Mouse (Mus musculus): ENCODE measurements around the gene Bbs9. TPM values are rescaled to one million over a fixed set of nuclear protein-coding genes. Genes with fewer than 3 reads are reported as not detected.

Bbs9 gene
- 19.6 and 22.7 TPM in 2 replicates for polyA plus RNA-seq (2015; fragmentation: Nextera tagmentation; extraction: Ambion mirVana)

DNA sequence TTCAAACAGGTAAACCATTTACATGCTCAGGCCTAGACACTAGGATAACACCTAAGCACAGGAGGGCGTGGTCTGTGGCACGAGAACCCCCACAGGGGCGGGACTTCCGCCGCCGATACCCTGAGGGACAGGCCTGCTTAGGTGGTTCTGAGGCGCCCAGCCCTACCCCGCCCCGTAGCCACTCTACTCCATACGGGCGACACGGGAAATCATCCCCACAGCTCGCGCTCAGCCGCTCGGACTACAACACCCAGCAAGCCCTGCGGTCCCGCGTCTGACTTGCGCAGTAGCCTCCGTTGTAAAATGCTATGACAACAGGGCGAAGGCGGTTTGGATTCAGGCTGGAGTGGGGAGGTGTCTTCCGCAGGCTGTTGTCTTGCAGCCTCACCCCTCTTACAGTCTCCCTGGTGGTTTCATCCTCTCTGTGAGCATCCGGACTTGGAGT lies at the start of gene Bbs9:
Gene Bbs9, plus strand, starts transcription at position 292 of the 445 bp plus-strand sequence.
- Histone ChIP-seq H3K4me1 (replicated peaks) (peaks cover 12% of the 10 kb centered on the region), H3K4me2 (peak within 1 kb of the TSS; percentile 77), H3K27me3 (no peaks in the 10 kb centered on the region), H3K9ac (peak within 1 kb of the TSS; percentile 37), H3K27ac (replicated peaks) (peak within 1 kb of the TSS; percentile 61), H3K36me3 (no peaks in the 10 kb centered on the region), H3K9me3 (no peaks in the 10 kb centered on the region), H3K4me3 (peak within 1 kb of the TSS; percentile 48)
- peak; percentile 99 for ATAC-seq (ENCODE audit: low FRiP score, low read depth)
- WGBS = 1% methylated on average over 25 of the region's 25 CpGs

DNA sequence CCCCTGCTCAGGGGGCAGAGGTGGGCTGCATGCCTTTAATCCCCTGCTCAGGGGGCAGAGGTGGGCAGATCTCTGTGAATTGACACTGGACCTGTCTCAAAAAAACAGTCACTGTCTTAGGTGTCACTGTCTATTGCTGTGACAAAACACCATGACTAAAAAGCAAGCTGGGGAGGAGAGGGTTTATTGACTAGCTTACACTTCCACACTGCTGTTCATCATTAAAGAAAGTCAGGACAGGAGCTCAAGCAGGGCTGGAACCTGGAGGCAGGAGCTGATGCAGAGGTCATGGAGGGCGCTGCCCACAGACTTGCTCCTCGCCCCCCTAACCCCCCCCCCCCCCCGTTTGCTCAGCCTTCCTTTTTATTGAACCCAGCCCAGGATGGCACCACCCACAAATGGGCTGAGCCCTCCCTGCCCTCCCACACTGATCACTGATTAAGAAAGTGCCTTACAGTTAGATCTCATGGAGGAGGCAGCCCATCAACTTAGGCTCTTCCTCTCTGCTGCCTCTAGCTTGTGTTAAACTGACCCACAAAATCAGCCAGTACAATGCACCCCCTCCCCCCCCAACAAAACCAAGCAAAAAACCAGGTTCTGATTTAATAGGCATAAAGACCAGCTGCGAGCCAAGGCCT lies 47.4 kb upstream of the Bbs9 start:
- Histone ChIP-seq H3K36me3 (no peaks in the 10 kb centered on the region), H3K4me3 (no peak overlapping the region), H3K27ac (replicated peaks) (no peak overlapping the region), H3K4me1 (replicated peaks) (peaks cover 4% of the 10 kb centered on the region), H3K9ac (no peak overlapping the region), H3K9me3 (no peaks in the 10 kb centered on the region), H3K4me2 (no peak overlapping the region), H3K27me3 (no peaks in the 10 kb centered on the region)
- 37% methylated on average over 4 of the region's 4 CpGs for WGBS
- ATAC-seq (ENCODE audit: low FRiP score, low read depth) = 0 out of 2 replicates have a peak, but pooled peaks have one; percentile 59

DNA sequence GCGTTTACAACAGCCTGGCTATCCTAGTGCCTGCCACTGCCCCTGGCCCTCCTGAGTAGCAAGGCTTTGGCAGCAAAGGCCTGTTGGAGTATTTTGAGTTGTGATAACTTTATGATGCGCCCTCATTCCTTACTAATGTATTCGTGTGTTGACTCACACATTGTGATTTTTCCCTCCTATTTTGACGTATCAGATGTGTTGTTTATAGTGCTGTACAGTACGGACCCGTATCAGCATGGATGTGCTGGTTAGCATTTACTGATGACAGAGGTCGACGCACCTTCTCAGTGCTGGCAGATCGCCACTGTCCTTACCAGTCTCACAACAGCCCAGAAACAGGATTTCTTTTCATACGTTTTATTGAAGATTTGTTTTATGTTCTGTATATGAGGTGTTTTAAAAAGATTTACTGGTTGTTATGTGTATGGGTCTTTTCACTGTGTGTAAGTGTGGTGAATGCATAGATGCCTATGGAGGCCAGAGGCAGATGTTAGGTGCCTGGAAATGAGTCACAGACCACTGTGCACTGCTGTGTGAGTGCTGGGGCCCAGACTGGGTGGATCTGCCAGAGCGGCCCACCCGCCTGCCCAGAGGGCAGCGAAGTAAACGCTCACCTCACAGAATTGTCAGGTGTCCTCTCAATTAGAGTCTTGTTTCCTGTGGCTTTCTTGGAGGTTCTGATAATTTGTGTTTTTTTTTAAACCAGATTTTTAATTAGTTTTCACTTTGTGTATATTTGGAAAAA lies 46.7 kb upstream of the Bbs9 start:
- WGBS = 83% methylated on average over 14 of the region's 14 CpGs
- Histone ChIP-seq H3K4me3 (no peak overlapping the region), H3K27me3 (no peaks in the 10 kb centered on the region), H3K27ac (replicated peaks) (no peak overlapping the region), H3K9ac (no peak overlapping the region), H3K4me2 (no peak overlapping the region), H3K9me3 (no peaks in the 10 kb centered on the region), H3K4me1 (replicated peaks) (peaks cover 4% of the 10 kb centered on the region), H3K36me3 (no peaks in the 10 kb centered on the region)
- 0 out of 2 replicates have a peak, but pooled peaks have one; percentile 3 for ATAC-seq (ENCODE audit: low FRiP score, low read depth)

DNA sequence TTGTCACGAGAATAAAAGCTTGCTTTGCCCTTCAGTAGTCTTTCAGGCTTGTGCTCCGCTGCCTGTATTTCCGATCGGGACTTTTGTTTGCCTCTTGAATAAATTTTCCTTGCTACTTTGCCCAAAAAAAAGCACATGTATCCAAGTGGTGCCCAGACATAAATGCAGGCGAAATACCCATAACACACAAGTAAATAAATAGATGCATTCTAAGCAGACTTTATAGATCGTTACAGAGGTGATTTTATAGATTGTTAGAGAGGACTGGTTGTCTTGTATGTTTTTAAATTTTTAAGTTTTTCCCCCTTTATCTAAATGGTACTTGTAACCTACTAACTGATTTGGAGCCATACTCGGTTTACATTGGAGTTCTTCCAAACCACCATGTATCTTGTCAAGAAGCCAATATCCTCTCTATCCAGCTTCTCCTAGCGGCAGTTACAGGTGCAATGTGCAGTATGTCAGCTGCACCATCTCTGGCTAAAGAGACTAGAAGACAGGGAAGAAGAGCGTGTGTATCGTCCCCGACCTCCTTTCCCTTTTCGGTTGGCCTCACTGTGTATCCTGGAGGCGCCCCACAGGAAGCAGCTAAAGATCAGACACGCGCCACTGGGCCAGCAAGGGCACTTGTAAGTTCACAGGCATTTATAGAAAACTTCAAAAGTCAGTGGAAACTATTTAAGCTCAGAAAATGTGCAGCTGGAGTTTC lies 45.8 kb upstream of the Bbs9 start:
- no peaks in the 10 kb centered on the region for H3K9me3 ChIP-seq
- no peak overlapping the region for H3K4me3 ChIP-seq
- no peak for ATAC-seq (ENCODE audit: low FRiP score, low read depth)
- H3K27me3 ChIP-seq = no peaks in the 10 kb centered on the region
- WGBS = 63% methylated on average over 15 of the region's 15 CpGs
- peaks cover 4% of the 10 kb centered on the region for H3K4me1 ChIP-seq (replicated peaks)
- H3K9ac ChIP-seq = no peak overlapping the region
- H3K4me2 ChIP-seq = no peak overlapping the region
- H3K27ac ChIP-seq (replicated peaks) = no peak overlapping the region
- no peaks in the 10 kb centered on the region for H3K36me3 ChIP-seq

DNA sequence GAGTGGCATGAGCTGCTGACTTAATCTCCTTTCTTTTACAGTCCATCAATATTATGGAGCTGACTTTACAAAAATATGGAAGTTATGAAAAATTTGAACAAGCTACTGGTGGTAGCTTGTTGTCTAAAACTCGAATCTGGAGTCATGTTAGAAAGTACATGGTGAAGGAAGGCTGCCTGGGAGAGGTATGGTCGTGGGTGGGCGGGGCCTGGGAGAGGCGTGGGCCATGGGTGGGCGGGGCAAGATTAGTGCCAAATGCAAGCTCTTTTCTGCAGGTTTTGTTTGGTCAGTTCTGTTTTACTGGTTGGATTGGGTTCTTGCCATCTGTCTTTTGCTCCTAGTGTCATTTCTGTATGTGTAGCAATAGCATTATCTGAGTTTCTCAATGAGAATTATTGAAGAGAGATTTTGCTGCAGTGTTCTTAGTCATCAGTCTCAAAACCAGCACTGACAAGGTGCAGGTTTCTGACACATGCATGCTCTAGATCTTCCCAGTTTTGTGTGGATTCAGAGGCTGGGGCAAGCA lies 45.1 kb upstream of the Bbs9 start:
- WGBS = 43% methylated on average over 5 of the region's 5 CpGs
- H3K4me2 ChIP-seq = no peak overlapping the region
- H3K4me1 ChIP-seq (replicated peaks) = peaks cover 4% of the 10 kb centered on the region
- no peak overlapping the region for H3K4me3 ChIP-seq
- no peak overlapping the region for H3K9ac ChIP-seq
- H3K9me3 ChIP-seq = no peaks in the 10 kb centered on the region
- no peak for ATAC-seq (ENCODE audit: low FRiP score, low read depth)
- H3K27me3 ChIP-seq = no peaks in the 10 kb centered on the region
- no peak overlapping the region for H3K27ac ChIP-seq (replicated peaks)
- peaks cover 5% of the 10 kb centered on the region; the same call in 1 of the 2 replicates for H3K36me3 ChIP-seq

DNA sequence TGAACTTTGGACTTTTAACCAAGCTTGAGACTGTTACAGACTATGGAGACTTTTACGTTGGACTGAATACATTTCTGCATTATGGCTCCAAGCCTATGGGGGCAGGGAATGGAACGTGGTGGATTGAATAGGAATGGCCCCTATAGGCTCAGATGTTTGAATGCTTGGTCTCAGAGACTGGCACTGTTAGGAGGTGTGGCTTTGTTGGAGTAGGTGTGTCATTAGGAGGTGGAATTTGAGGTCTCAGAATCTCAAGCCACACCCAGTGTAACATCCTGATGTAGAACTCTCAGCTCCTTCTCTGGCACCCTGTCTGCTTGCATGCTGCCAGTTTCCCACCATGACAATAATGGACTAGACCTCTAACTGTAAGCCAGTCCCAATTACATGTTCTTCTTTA lies 42.3 kb upstream of the Bbs9 start:
- WGBS = 74% methylated on average over 2 of the region's 2 CpGs
- Histone ChIP-seq H3K36me3 (peaks cover 10% of the 10 kb centered on the region; the same call in 1 of the 2 replicates), H3K27ac (replicated peaks) (no peak overlapping the region), H3K9ac (no peak overlapping the region), H3K27me3 (no peaks in the 10 kb centered on the region), H3K4me1 (replicated peaks) (peaks cover 4% of the 10 kb centered on the region), H3K4me3 (no peak overlapping the region), H3K9me3 (no peaks in the 10 kb centered on the region), H3K4me2 (no peak overlapping the region)
- no peak for ATAC-seq (ENCODE audit: low FRiP score, low read depth)

DNA sequence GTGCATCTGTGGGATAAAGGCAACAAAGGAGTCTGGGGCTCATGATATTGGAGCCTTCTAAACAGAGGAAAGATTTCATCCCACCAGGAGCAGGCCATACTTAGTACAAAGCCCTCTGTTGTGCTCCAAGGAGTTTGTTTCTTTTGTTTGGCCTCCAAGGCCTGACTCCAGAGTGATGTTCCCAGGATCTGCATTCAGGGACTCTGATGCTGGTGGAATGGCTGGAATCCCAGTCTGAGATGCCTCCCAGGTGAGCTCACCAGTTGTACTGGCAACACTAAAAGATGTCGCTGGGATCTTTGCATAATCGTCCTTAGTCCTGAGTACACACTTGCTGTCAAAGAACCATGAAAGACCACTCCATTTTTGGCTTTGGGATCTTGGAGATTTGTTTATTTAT lies 41.4 kb upstream of the Bbs9 start:
- Histone ChIP-seq H3K4me3 (no peak overlapping the region), H3K9me3 (no peaks in the 10 kb centered on the region), H3K27me3 (no peaks in the 10 kb centered on the region), H3K36me3 (peaks cover 13% of the 10 kb centered on the region; the same call in 1 of the 2 replicates), H3K9ac (no peak overlapping the region), H3K27ac (replicated peaks) (no peak overlapping the region), H3K4me2 (no peak overlapping the region), H3K4me1 (replicated peaks) (peaks cover 4% of the 10 kb centered on the region)
- ATAC-seq (ENCODE audit: low FRiP score, low read depth) = no peak
- WGBS = 94% methylated on average over 2 of the region's 2 CpGs

DNA sequence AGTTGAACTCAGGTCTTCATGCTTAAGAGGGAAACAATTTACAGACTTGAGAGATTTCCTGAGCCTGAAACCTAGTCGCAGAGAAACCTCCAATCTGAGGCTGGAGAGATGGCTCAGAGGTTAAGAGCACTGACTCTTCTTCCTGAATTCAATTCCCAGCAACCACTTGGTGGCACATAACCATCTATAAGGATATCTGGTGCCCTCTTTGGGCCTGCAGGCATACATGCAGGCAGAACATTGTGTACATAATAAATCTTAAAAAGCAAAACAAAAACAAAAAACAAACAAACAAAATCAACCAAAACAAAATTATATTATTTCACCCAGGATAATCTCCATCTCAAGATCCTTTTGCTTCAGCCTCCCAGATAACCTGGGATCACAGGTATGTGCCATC lies 36.7 kb upstream of the Bbs9 start:
- no peak overlapping the region for H3K4me3 ChIP-seq
- 87% methylated on average over 1 of the region's 1 CpGs for WGBS
- no peak overlapping the region for H3K9ac ChIP-seq
- no peak overlapping the region for H3K27ac ChIP-seq (replicated peaks)
- H3K4me1 ChIP-seq (replicated peaks) = no peaks in the 10 kb centered on the region
- no peaks in the 10 kb centered on the region for H3K27me3 ChIP-seq
- no peak for ATAC-seq (ENCODE audit: low FRiP score, low read depth)
- no peaks in the 10 kb centered on the region for H3K9me3 ChIP-seq
- peaks cover 25% of the 10 kb centered on the region for H3K36me3 ChIP-seq
- no peak overlapping the region for H3K4me2 ChIP-seq

DNA sequence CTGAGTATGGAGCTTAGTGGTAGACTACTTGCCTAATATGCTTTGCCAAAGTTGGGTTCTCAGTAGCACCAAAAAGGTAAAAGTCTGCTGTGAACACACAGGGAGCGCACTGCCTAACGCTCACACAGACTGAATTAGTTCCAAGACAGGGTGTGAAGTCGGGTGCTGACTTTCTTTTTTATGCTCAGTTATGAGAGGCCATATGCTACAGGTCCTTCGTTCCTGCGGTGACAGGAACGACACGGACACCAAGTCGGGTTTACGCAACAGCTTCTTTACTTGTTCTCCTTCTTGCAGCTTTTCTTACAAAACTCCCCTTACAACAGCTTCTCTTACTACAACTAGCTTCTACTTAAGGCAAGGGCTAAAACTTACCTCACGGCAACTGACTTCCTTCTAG lies 32.4 kb upstream of the Bbs9 start:
- Histone ChIP-seq H3K9ac (no peak overlapping the region), H3K4me3 (no peak overlapping the region)

DNA sequence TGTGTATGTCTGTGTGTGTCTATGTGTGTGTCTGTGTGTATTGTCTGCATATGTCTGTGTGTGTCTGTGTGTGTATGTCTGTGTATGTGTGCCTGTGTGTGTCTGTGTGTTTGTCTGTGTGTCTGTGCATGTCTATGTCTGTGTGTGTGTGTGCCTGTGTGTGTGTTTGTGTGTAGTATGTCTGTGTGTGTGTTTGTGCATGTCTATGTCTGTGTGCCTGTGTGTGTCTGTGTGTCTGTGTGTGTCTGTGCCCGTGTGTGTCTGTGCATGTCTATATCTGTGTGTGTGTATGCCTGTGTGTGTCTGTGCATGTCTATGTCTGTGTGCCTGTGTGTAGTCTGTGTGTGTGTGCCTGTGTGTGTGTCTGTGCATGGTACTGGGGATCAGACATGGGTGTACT lies 30.4 kb upstream of the Bbs9 start:
- H3K4me2 ChIP-seq = no peak overlapping the region
- H3K27ac ChIP-seq (replicated peaks) = no peak overlapping the region
- H3K27me3 ChIP-seq = no peaks in the 10 kb centered on the region
- peaks cover 37% of the 10 kb centered on the region for H3K36me3 ChIP-seq
- H3K9me3 ChIP-seq = no peaks in the 10 kb centered on the region
- 88% methylated on average over 1 of the region's 1 CpGs for WGBS
- H3K4me1 ChIP-seq (replicated peaks) = no peaks in the 10 kb centered on the region
- no peak for ATAC-seq (ENCODE audit: low FRiP score, low read depth)
- no peak overlapping the region for H3K9ac ChIP-seq
- H3K4me3 ChIP-seq = no peak overlapping the region

More for the DNA sequence above, 32.4 kb upstream of the Bbs9 start:
- H3K4me1 ChIP-seq (replicated peaks) = no peaks in the 10 kb centered on the region
- H3K36me3 ChIP-seq = peaks cover 29% of the 10 kb centered on the region
- 92% methylated on average over 10 of the region's 10 CpGs for WGBS
- no peak overlapping the region for H3K27ac ChIP-seq (replicated peaks)
- no peaks in the 10 kb centered on the region for H3K27me3 ChIP-seq
- no peak for ATAC-seq (ENCODE audit: low FRiP score, low read depth)
- H3K9me3 ChIP-seq = no peaks in the 10 kb centered on the region
- H3K4me2 ChIP-seq = no peak overlapping the region

DNA sequence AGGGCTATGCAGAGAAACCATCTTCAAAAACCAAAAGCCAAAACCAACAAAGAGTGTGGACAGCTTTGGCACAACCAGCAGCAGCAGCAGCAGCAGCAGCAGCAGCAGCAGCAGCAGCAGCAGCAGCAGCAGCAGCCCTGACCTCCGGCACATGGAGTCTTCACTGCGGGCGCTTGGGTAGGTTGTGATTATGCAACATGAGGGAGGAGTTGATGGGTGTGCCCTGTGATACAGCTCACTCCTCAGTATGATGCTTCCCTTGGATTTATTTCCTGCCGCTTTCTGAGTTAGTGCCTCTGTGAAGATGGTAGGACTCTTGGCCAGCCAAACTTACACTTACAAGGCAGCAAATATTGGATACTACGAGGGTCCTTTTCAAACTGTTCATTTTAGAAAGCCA lies 28.3 kb upstream of the Bbs9 start:
- H3K9ac ChIP-seq = no peak overlapping the region
- H3K27me3 ChIP-seq = no peaks in the 10 kb centered on the region
- no peaks in the 10 kb centered on the region for H3K4me1 ChIP-seq (replicated peaks)
- ATAC-seq (ENCODE audit: low FRiP score, low read depth) = no peak
- H3K4me3 ChIP-seq = no peak overlapping the region
- no peak overlapping the region for H3K27ac ChIP-seq (replicated peaks)
- H3K36me3 ChIP-seq = peaks cover 48% of the 10 kb centered on the region
- H3K9me3 ChIP-seq = no peaks in the 10 kb centered on the region
- no peak overlapping the region for H3K4me2 ChIP-seq
- WGBS = 90% methylated on average over 5 of the region's 5 CpGs

DNA sequence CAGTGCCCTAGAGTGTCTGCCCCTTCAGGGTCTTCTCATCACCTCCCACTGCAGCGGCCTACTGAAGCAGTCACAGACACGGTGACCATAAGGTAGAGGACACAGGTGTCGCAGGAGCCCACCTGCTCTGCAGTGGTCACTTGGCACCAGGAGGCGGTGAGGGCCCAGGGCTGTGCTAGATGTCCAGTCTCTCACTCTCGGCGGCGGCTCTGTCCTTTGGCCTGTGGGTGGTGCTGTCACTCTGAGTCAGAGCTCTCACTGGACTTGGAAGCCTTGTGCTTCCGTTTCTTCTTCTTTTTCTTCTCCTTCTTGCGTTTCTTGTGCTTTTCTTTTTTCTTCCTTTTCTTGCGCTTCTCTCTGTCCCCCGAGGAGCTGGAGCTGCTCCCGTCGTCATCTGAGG lies 27.1 kb upstream of the Bbs9 start:
- Histone ChIP-seq H3K9ac (no peak overlapping the region), H3K9me3 (no peaks in the 10 kb centered on the region), H3K36me3 (peaks cover 60% of the 10 kb centered on the region), H3K27me3 (no peaks in the 10 kb centered on the region), H3K4me2 (no peak overlapping the region), H3K27ac (replicated peaks) (no peak overlapping the region), H3K4me1 (replicated peaks) (no peaks in the 10 kb centered on the region), H3K4me3 (no peak overlapping the region)
- no peak for ATAC-seq (ENCODE audit: low FRiP score, low read depth)
- WGBS = 90% methylated on average over 13 of the region's 13 CpGs

Measured in hindbrain, embryonic 15.5 days (tissue).